Mouse (Mus musculus): ENCODE measurements at regions not wholly inside any gene's neighbourhood (a gene's known extent, or its start where the extent isn't known, plus 50 kb on each side); places are given as distances from the start of the nearest gene placed in this dataset.

GRCm38 (mm10) chr1:76283322-76283721 lies 737.3 kb downstream of the Slc4a3 start:
- H3K4me3 ChIP-seq (ENCODE audit: low read length) = no peak overlapping the region
- no peaks in the 10 kb centered on the region for H3K9me3 ChIP-seq (ENCODE audit: control insufficient read depth, low read length)
- WGBS = 24% methylated on average over 3 of the region's 3 CpGs
- no peak overlapping the region for H3K9ac ChIP-seq (ENCODE audit: low read depth, low read length)
- H3K4me1 ChIP-seq (ENCODE audit: control insufficient read depth, insufficient read depth, low read length) = no peaks in the 10 kb centered on the region
- no peak; the same call in 1 of the 2 replicates for ATAC-seq
- H3K27ac ChIP-seq (ENCODE audit: low read length) = no peak overlapping the region
- no peak overlapping the region for H3K4me2 ChIP-seq (ENCODE audit: low read depth, low read length)
- no peaks in the 10 kb centered on the region for H3K27me3 ChIP-seq (replicated peaks; ENCODE audit: control insufficient read depth, insufficient read depth, low read length)
- H3K36me3 ChIP-seq (ENCODE audit: control insufficient read depth, insufficient read depth, low read length) = no peaks in the 10 kb centered on the region

- Histone ChIP-seq H3K4me1 (ENCODE audit: control insufficient read depth, insufficient read depth, low read length) (no peaks in the 10 kb centered on the region), H3K27ac (ENCODE audit: low read length) (no peak overlapping the region), H3K4me2 (ENCODE audit: low read depth, low read length) (no peak overlapping the region), H3K4me3 (ENCODE audit: low read length) (no peak overlapping the region), H3K36me3 (ENCODE audit: control insufficient read depth, insufficient read depth, low read length) (no peaks in the 10 kb centered on the region), H3K27me3 (replicated peaks; ENCODE audit: control insufficient read depth, insufficient read depth, low read length) (no peaks in the 10 kb centered on the region), H3K9ac (ENCODE audit: low read depth, low read length) (no peak overlapping the region), H3K9me3 (ENCODE audit: control insufficient read depth, low read length) (no peaks in the 10 kb centered on the region)
- no peak for ATAC-seq
- 78% methylated on average over 4 of the region's 4 CpGs for WGBS
Measured at GRCm38 (mm10) chr1:76322943-76323559, 777.0 kb downstream of the Slc4a3 start.

GRCm38 (mm10) chr1:76323592-76323991 lies 777.5 kb downstream of the Slc4a3 start:
- 82% methylated on average over 4 of the region's 4 CpGs for WGBS
- Histone ChIP-seq H3K36me3 (ENCODE audit: control insufficient read depth, insufficient read depth, low read length) (no peaks in the 10 kb centered on the region), H3K4me1 (ENCODE audit: control insufficient read depth, insufficient read depth, low read length) (no peaks in the 10 kb centered on the region), H3K4me2 (ENCODE audit: low read depth, low read length) (no peak overlapping the region), H3K4me3 (ENCODE audit: low read length) (no peak overlapping the region), H3K9me3 (ENCODE audit: control insufficient read depth, low read length) (no peaks in the 10 kb centered on the region), H3K9ac (ENCODE audit: low read depth, low read length) (no peak overlapping the region), H3K27ac (ENCODE audit: low read length) (no peak overlapping the region), H3K27me3 (replicated peaks; ENCODE audit: control insufficient read depth, insufficient read depth, low read length) (no peaks in the 10 kb centered on the region)
- no peak for ATAC-seq

GRCm38 (mm10) chr1:76336011-76336410 lies 789.9 kb downstream of the Slc4a3 start:
- Histone ChIP-seq H3K27ac (ENCODE audit: low read length) (no peak overlapping the region), H3K4me2 (ENCODE audit: low read depth, low read length) (no peak overlapping the region), H3K4me1 (ENCODE audit: control insufficient read depth, insufficient read depth, low read length) (no peaks in the 10 kb centered on the region), H3K4me3 (ENCODE audit: low read length) (no peak overlapping the region), H3K9ac (ENCODE audit: low read depth, low read length) (no peak overlapping the region), H3K36me3 (ENCODE audit: control insufficient read depth, insufficient read depth, low read length) (no peaks in the 10 kb centered on the region), H3K9me3 (ENCODE audit: control insufficient read depth, low read length) (no peaks in the 10 kb centered on the region), H3K27me3 (replicated peaks; ENCODE audit: control insufficient read depth, insufficient read depth, low read length) (no peaks in the 10 kb centered on the region)
- no peak for ATAC-seq

- no peak for ATAC-seq
- 84% methylated on average over 8 of the region's 8 CpGs for WGBS
- no peaks in the 10 kb centered on the region for H3K27me3 ChIP-seq (replicated peaks; ENCODE audit: control insufficient read depth, insufficient read depth, low read length)
- no peaks in the 10 kb centered on the region for H3K36me3 ChIP-seq (ENCODE audit: control insufficient read depth, insufficient read depth, low read length)
- H3K9me3 ChIP-seq (ENCODE audit: control insufficient read depth, low read length) = no peaks in the 10 kb centered on the region
- H3K9ac ChIP-seq (ENCODE audit: low read depth, low read length) = no peak overlapping the region
- no peaks in the 10 kb centered on the region for H3K4me1 ChIP-seq (ENCODE audit: control insufficient read depth, insufficient read depth, low read length)
- H3K27ac ChIP-seq (ENCODE audit: low read length) = no peak overlapping the region
- no peak overlapping the region for H3K4me2 ChIP-seq (ENCODE audit: low read depth, low read length)
- no peak overlapping the region for H3K4me3 ChIP-seq (ENCODE audit: low read length)
Measured at GRCm38 (mm10) chr1:76362106-76362505, 816.0 kb downstream of the Slc4a3 start.

- ATAC-seq = no peak
- Histone ChIP-seq H3K4me1 (ENCODE audit: control insufficient read depth, insufficient read depth, low read length) (no peaks in the 10 kb centered on the region; the same call in 1 of the 2 replicates), H3K27me3 (replicated peaks; ENCODE audit: control insufficient read depth, insufficient read depth, low read length) (no peaks in the 10 kb centered on the region), H3K4me3 (ENCODE audit: low read length) (no peak overlapping the region), H3K9me3 (ENCODE audit: control insufficient read depth, low read length) (no peaks in the 10 kb centered on the region), H3K9ac (ENCODE audit: low read depth, low read length) (no peak overlapping the region), H3K4me2 (ENCODE audit: low read depth, low read length) (no peak overlapping the region), H3K36me3 (ENCODE audit: control insufficient read depth, insufficient read depth, low read length) (no peaks in the 10 kb centered on the region), H3K27ac (ENCODE audit: low read length) (no peak overlapping the region)
- 59% methylated on average over 2 of the region's 2 CpGs for WGBS
Measured at GRCm38 (mm10) chr1:76373931-76374330, 827.9 kb downstream of the Slc4a3 start.

- Histone ChIP-seq H3K9me3 (ENCODE audit: control insufficient read depth, low read length) (no peaks in the 10 kb centered on the region), H3K9ac (ENCODE audit: low read depth, low read length) (no peak overlapping the region), H3K27me3 (replicated peaks; ENCODE audit: control insufficient read depth, insufficient read depth, low read length) (no peaks in the 10 kb centered on the region), H3K27ac (ENCODE audit: low read length) (no peak overlapping the region), H3K4me3 (ENCODE audit: low read length) (no peak overlapping the region), H3K4me1 (ENCODE audit: control insufficient read depth, insufficient read depth, low read length) (no peaks in the 10 kb centered on the region; the same call in 1 of the 2 replicates), H3K36me3 (ENCODE audit: control insufficient read depth, insufficient read depth, low read length) (no peaks in the 10 kb centered on the region), H3K4me2 (ENCODE audit: low read depth, low read length) (no peak overlapping the region)
- WGBS = 65% methylated on average over 3 of the region's 3 CpGs
- ATAC-seq = no peak
Measured at GRCm38 (mm10) chr1:76378154-76378553, 832.1 kb downstream of the Slc4a3 start.

- WGBS = 60% methylated on average over 6 of the region's 6 CpGs
- Histone ChIP-seq H3K36me3 (ENCODE audit: control insufficient read depth, insufficient read depth, low read length) (no peaks in the 10 kb centered on the region), H3K9me3 (ENCODE audit: control insufficient read depth, low read length) (no peaks in the 10 kb centered on the region), H3K4me1 (ENCODE audit: control insufficient read depth, insufficient read depth, low read length) (no peaks in the 10 kb centered on the region), H3K27ac (ENCODE audit: low read length) (no peak overlapping the region), H3K27me3 (replicated peaks; ENCODE audit: control insufficient read depth, insufficient read depth, low read length) (no peaks in the 10 kb centered on the region), H3K9ac (ENCODE audit: low read depth, low read length) (no peak overlapping the region), H3K4me2 (ENCODE audit: low read depth, low read length) (no peak overlapping the region), H3K4me3 (ENCODE audit: low read length) (no peak overlapping the region)
- no peak for ATAC-seq
Measured at GRCm38 (mm10) chr1:76392536-76392935, 846.5 kb downstream of the Slc4a3 start.

GRCm38 (mm10) chr1:76394038-76394437 lies 848.0 kb downstream of the Slc4a3 start:
- Histone ChIP-seq H3K9ac (ENCODE audit: low read depth, low read length) (no peak overlapping the region), H3K4me3 (ENCODE audit: low read length) (no peak overlapping the region), H3K27me3 (replicated peaks; ENCODE audit: control insufficient read depth, insufficient read depth, low read length) (no peaks in the 10 kb centered on the region), H3K4me1 (ENCODE audit: control insufficient read depth, insufficient read depth, low read length) (no peaks in the 10 kb centered on the region), H3K27ac (ENCODE audit: low read length) (no peak overlapping the region), H3K36me3 (ENCODE audit: control insufficient read depth, insufficient read depth, low read length) (no peaks in the 10 kb centered on the region), H3K4me2 (ENCODE audit: low read depth, low read length) (no peak overlapping the region), H3K9me3 (ENCODE audit: control insufficient read depth, low read length) (no peaks in the 10 kb centered on the region)
- WGBS = 76% methylated on average over 8 of the region's 8 CpGs
- ATAC-seq = no peak

- Histone ChIP-seq H3K36me3 (ENCODE audit: control insufficient read depth, insufficient read depth, low read length) (no peaks in the 10 kb centered on the region), H3K27me3 (replicated peaks; ENCODE audit: control insufficient read depth, insufficient read depth, low read length) (no peaks in the 10 kb centered on the region)
- 60% methylated on average over 2 of the region's 2 CpGs for WGBS
Measured at GRCm38 (mm10) chr1:76402854-76403253, 856.8 kb downstream of the Slc4a3 start.

More at GRCm38 (mm10) chr1:76402854-76403253, 856.8 kb downstream of the Slc4a3 start:
- no peak overlapping the region for H3K4me2 ChIP-seq (ENCODE audit: low read depth, low read length)
- H3K9me3 ChIP-seq (ENCODE audit: control insufficient read depth, low read length) = no peaks in the 10 kb centered on the region
- no peak for ATAC-seq
- no peak overlapping the region for H3K27ac ChIP-seq (ENCODE audit: low read length)
- no peak overlapping the region for H3K9ac ChIP-seq (ENCODE audit: low read depth, low read length)
- no peaks in the 10 kb centered on the region for H3K4me1 ChIP-seq (ENCODE audit: control insufficient read depth, insufficient read depth, low read length)
- no peak overlapping the region for H3K4me3 ChIP-seq (ENCODE audit: low read length)

All from intestine, embryonic 16.5 days (tissue).